Mouse (Mus musculus): Measurements from ENCODE around the gene Poc1a. TPM values are rescaled to one million over a fixed set of nuclear protein-coding genes. Genes with fewer than 3 reads are reported as not detected.

Poc1a gene
- polyA plus RNA-seq, 1 experiment from 2014 or later: 22.2 TPM

GRCm38 (mm10) chr9:106345630-106346029 lies 64.8 kb downstream of the Poc1a start:
- H3K4me3 ChIP-seq (replicated peaks; ENCODE audit: low read length): no peak overlapping the region
- WGBS: 55% methylated on average over 6 of the region's 6 CpGs
- ATAC-seq (ENCODE audit: insufficient read depth, low FRiP score): peak; percentile 16; the same call in 1 of the 2 replicates
- no peaks in the 10 kb centered on the region for H3K27me3 ChIP-seq (ENCODE audit: control insufficient read depth, insufficient read depth, low read length)
- peak overlapping the region; percentile 82 for H3K27ac ChIP-seq (ENCODE audit: low read length)
- H3K4me1 ChIP-seq (ENCODE audit: control insufficient read depth, insufficient read depth, low read length): peaks cover 36% of the 10 kb centered on the region
- H3K4me2 ChIP-seq (ENCODE audit: low read depth, low read length): peak overlapping the region; percentile 36; the same call in 1 of the 2 replicates
- H3K36me3 ChIP-seq (ENCODE audit: control insufficient read depth, insufficient read depth, low read length): no peaks in the 10 kb centered on the region
- peak overlapping the region; percentile 51 for H3K9ac ChIP-seq (ENCODE audit: low read length)
- H3K9me3 ChIP-seq (replicated peaks; ENCODE audit: control insufficient read depth, low read length): no peaks in the 10 kb centered on the region

GRCm38 (mm10) chr9:106348281-106348680 lies 67.4 kb downstream of the Poc1a start:
- no peaks in the 10 kb centered on the region for H3K27me3 ChIP-seq (ENCODE audit: control insufficient read depth, insufficient read depth, low read length)
- H3K4me3 ChIP-seq (replicated peaks; ENCODE audit: low read length): no peak overlapping the region
- no peak for ATAC-seq (ENCODE audit: insufficient read depth, low FRiP score)
- H3K4me1 ChIP-seq (ENCODE audit: control insufficient read depth, insufficient read depth, low read length): peaks cover 21% of the 10 kb centered on the region
- no peak overlapping the region for H3K4me2 ChIP-seq (ENCODE audit: low read depth, low read length)
- no peaks in the 10 kb centered on the region for H3K9me3 ChIP-seq (replicated peaks; ENCODE audit: control insufficient read depth, low read length)
- no peaks in the 10 kb centered on the region for H3K36me3 ChIP-seq (ENCODE audit: control insufficient read depth, insufficient read depth, low read length)
- H3K9ac ChIP-seq (ENCODE audit: low read length): no peak overlapping the region
- WGBS: 55% methylated on average over 10 of the region's 10 CpGs
- peak overlapping the region; percentile 9; the same call in 1 of the 2 replicates for H3K27ac ChIP-seq (ENCODE audit: low read length)

DNA sequence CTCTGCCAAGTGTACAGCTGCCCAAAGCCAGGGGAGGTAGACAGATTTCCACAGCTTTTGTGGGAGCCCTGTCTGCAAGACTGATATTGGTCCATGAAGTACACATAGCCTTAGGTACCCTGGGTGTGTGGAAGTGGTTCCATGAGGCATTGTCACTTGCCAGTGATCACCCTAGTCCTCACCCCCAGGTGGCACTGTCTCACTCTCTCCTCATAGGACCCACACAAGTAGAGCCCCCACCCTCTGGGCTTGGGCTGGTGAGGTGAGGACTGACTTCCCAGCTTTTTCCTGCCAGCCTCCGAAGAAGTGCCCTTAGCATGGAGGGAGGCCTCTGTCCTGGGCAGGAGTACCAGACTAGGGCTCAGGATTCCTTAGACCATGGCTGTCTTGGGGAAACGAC lies 68.2 kb downstream of the Poc1a start:
- peak; percentile 39; the same call in 1 of the 2 replicates for ATAC-seq (ENCODE audit: insufficient read depth, low FRiP score)
- Histone ChIP-seq H3K36me3 (ENCODE audit: control insufficient read depth, insufficient read depth, low read length) (no peaks in the 10 kb centered on the region), H3K27ac (ENCODE audit: low read length) (peak overlapping the region; percentile 9; the same call in 1 of the 2 replicates), H3K9ac (ENCODE audit: low read length) (peak overlapping the region; percentile 20; the same call in 1 of the 2 replicates), H3K4me2 (ENCODE audit: low read depth, low read length) (no peak overlapping the region), H3K4me1 (ENCODE audit: control insufficient read depth, insufficient read depth, low read length) (peaks cover 23% of the 10 kb centered on the region), H3K9me3 (replicated peaks; ENCODE audit: control insufficient read depth, low read length) (no peaks in the 10 kb centered on the region), H3K27me3 (ENCODE audit: control insufficient read depth, insufficient read depth, low read length) (no peaks in the 10 kb centered on the region), H3K4me3 (replicated peaks; ENCODE audit: low read length) (no peak overlapping the region)
- WGBS: 71% methylated on average over 2 of the region's 2 CpGs

DNA sequence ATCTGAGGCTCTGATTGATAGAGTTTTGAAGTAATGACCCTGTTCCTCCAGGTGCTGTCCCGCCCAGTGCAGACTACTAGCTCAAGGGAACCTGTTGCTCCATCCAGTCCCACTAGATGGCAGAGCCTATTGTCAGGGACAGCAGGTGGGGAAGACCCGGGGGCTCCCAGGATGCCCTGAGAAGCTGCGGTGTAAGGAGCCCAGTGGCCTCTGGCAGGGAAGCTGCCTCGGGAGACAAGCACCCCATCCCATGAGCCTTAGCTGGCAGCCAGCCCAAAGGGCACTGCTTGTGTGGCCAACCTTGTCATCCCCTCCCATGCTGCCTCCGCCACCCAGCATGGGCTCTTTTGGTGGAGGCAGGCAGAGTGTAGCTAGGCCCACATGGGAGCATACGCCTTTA lies 70.3 kb downstream of the Poc1a start:
- Histone ChIP-seq H3K9ac (ENCODE audit: low read length) (no peak overlapping the region), H3K27ac (ENCODE audit: low read length) (no peak overlapping the region), H3K4me2 (ENCODE audit: low read depth, low read length) (no peak overlapping the region), H3K4me3 (replicated peaks; ENCODE audit: low read length) (no peak overlapping the region), H3K27me3 (ENCODE audit: control insufficient read depth, insufficient read depth, low read length) (no peaks in the 10 kb centered on the region), H3K9me3 (replicated peaks; ENCODE audit: control insufficient read depth, low read length) (no peaks in the 10 kb centered on the region), H3K4me1 (ENCODE audit: control insufficient read depth, insufficient read depth, low read length) (peaks cover 23% of the 10 kb centered on the region), H3K36me3 (ENCODE audit: control insufficient read depth, insufficient read depth, low read length) (no peaks in the 10 kb centered on the region)
- ATAC-seq (ENCODE audit: insufficient read depth, low FRiP score): no peak
- 64% methylated on average over 6 of the region's 6 CpGs for WGBS

DNA sequence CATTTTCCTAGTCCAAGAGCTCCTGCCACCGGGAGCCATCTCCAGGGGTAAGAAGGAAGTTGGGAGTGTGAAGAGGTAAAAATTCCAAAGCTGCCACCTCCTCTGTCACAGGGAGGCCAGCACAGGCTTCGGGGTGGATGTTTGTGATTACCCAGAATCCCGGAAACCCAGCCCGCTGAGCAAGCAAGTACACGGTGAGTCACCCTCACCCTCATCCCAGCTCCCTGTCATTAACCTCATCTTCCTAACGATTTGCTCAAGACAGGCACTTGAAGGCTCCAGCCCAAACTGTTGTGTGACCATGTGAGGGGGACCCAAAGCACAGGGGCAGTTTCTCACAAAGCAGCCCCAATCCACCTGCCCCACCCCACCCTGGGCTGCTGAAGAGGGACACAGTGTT lies 72.9 kb downstream of the Poc1a start:
- WGBS: 35% methylated on average over 6 of the region's 6 CpGs
- Histone ChIP-seq H3K27ac (ENCODE audit: low read length) (peak overlapping the region; percentile 56), H3K36me3 (ENCODE audit: control insufficient read depth, insufficient read depth, low read length) (no peaks in the 10 kb centered on the region), H3K4me3 (replicated peaks; ENCODE audit: low read length) (no peak overlapping the region), H3K27me3 (ENCODE audit: control insufficient read depth, insufficient read depth, low read length) (no peaks in the 10 kb centered on the region), H3K4me1 (ENCODE audit: control insufficient read depth, insufficient read depth, low read length) (peaks cover 31% of the 10 kb centered on the region), H3K9me3 (replicated peaks; ENCODE audit: control insufficient read depth, low read length) (no peaks in the 10 kb centered on the region), H3K4me2 (ENCODE audit: low read depth, low read length) (no peak overlapping the region), H3K9ac (ENCODE audit: low read length) (no peak overlapping the region)
- no peak for ATAC-seq (ENCODE audit: insufficient read depth, low FRiP score)

GRCm38 (mm10) chr9:106354810-106355209 lies 73.9 kb downstream of the Poc1a start:
- WGBS: 92% methylated on average over 6 of the region's 6 CpGs
- Histone ChIP-seq H3K4me3 (replicated peaks; ENCODE audit: low read length) (no peak overlapping the region), H3K9ac (ENCODE audit: low read length) (no peak overlapping the region; the same call in 1 of the 2 replicates), H3K9me3 (replicated peaks; ENCODE audit: control insufficient read depth, low read length) (no peaks in the 10 kb centered on the region), H3K27ac (ENCODE audit: low read length) (no peak overlapping the region), H3K27me3 (ENCODE audit: control insufficient read depth, insufficient read depth, low read length) (no peaks in the 10 kb centered on the region), H3K4me1 (ENCODE audit: control insufficient read depth, insufficient read depth, low read length) (peaks cover 27% of the 10 kb centered on the region), H3K4me2 (ENCODE audit: low read depth, low read length) (no peak overlapping the region), H3K36me3 (ENCODE audit: control insufficient read depth, insufficient read depth, low read length) (no peaks in the 10 kb centered on the region)
- ATAC-seq (ENCODE audit: insufficient read depth, low FRiP score): no peak

- ATAC-seq (ENCODE audit: insufficient read depth, low FRiP score): no peak
- no peak overlapping the region for H3K4me2 ChIP-seq (ENCODE audit: low read depth, low read length)
- no peaks in the 10 kb centered on the region for H3K27me3 ChIP-seq (ENCODE audit: control insufficient read depth, insufficient read depth, low read length)
- WGBS: 74% methylated on average over 10 of the region's 10 CpGs
- peak overlapping the region; percentile 70 for H3K27ac ChIP-seq (ENCODE audit: low read length)
- H3K9me3 ChIP-seq (replicated peaks; ENCODE audit: control insufficient read depth, low read length): no peaks in the 10 kb centered on the region
- H3K9ac ChIP-seq (ENCODE audit: low read length): no peak overlapping the region
- no peak overlapping the region for H3K4me3 ChIP-seq (replicated peaks; ENCODE audit: low read length)
- H3K4me1 ChIP-seq (ENCODE audit: control insufficient read depth, insufficient read depth, low read length): peaks cover 27% of the 10 kb centered on the region
- no peaks in the 10 kb centered on the region for H3K36me3 ChIP-seq (ENCODE audit: control insufficient read depth, insufficient read depth, low read length)
Measured at GRCm38 (mm10) chr9:106355217-106355974, 74.5 kb downstream of the Poc1a start.

DNA sequence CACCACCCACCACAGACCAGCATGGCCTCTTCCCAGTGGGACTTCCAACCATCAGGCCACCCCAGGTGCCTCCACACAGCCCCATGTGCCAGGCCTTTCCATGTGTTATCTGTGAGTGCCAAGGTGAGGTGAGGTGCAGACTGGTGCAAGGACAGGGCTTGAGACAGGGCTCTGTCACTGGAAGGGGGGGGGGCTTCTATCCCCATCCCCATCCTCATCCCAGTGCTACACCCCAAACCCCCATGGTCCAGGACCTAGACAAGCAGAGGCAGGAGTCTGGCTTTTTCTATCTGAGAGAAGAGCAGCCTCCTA lies 75.1 kb downstream of the Poc1a start:
- H3K9ac ChIP-seq (ENCODE audit: low read length): no peak overlapping the region
- no peaks in the 10 kb centered on the region for H3K9me3 ChIP-seq (replicated peaks; ENCODE audit: control insufficient read depth, low read length)
- H3K36me3 ChIP-seq (ENCODE audit: control insufficient read depth, insufficient read depth, low read length): no peaks in the 10 kb centered on the region
- H3K4me3 ChIP-seq (replicated peaks; ENCODE audit: low read length): no peak overlapping the region
- H3K27me3 ChIP-seq (ENCODE audit: control insufficient read depth, insufficient read depth, low read length): no peaks in the 10 kb centered on the region
- H3K4me1 ChIP-seq (ENCODE audit: control insufficient read depth, insufficient read depth, low read length): peaks cover 27% of the 10 kb centered on the region
- ATAC-seq (ENCODE audit: insufficient read depth, low FRiP score): no peak
- H3K4me2 ChIP-seq (ENCODE audit: low read depth, low read length): no peak overlapping the region
- H3K27ac ChIP-seq (ENCODE audit: low read length): peak overlapping the region; percentile 70

- 50% methylated on average over 10 of the region's 10 CpGs for WGBS
- peak overlapping the region; percentile 70 for H3K27ac ChIP-seq (ENCODE audit: low read length)
Measured at GRCm38 (mm10) chr9:106356323-106356844, 75.5 kb downstream of the Poc1a start.

More at GRCm38 (mm10) chr9:106356323-106356844, 75.5 kb downstream of the Poc1a start:
- Histone ChIP-seq H3K4me3 (replicated peaks; ENCODE audit: low read length) (no peak overlapping the region), H3K9ac (ENCODE audit: low read length) (no peak overlapping the region), H3K4me2 (ENCODE audit: low read depth, low read length) (no peak overlapping the region), H3K9me3 (replicated peaks; ENCODE audit: control insufficient read depth, low read length) (no peaks in the 10 kb centered on the region), H3K4me1 (ENCODE audit: control insufficient read depth, insufficient read depth, low read length) (peaks cover 27% of the 10 kb centered on the region), H3K36me3 (ENCODE audit: control insufficient read depth, insufficient read depth, low read length) (no peaks in the 10 kb centered on the region), H3K27me3 (ENCODE audit: control insufficient read depth, insufficient read depth, low read length) (no peaks in the 10 kb centered on the region)
- peak; percentile 31; the same call in 1 of the 2 replicates for ATAC-seq (ENCODE audit: insufficient read depth, low FRiP score)
